Mouse (Mus musculus): ENCODE results near the gene Foxred2.

GRCm38 (mm10) chr15:77965117-77965528 lies 8.6 kb upstream of the Foxred2 start:
- TF ChIP-seq POLR2A (IDR thresholded peaks at IDR 0.05; ENCODE audit: control insufficient read depth, extremely low read depth, insufficient read depth, low read length, poor library complexity) (no peak), CTCF (IDR thresholded peaks at IDR 0.05; ENCODE audit: borderline replicate concordance, control insufficient read depth, extremely low read depth, insufficient read depth, low read length, poor library complexity) (no peak)
